Mouse (Mus musculus) Patski (cell line): ENCODE measurements around the gene Adamts2. TPM values are rescaled to one million over a fixed set of nuclear protein-coding genes. Genes with fewer than 3 reads are reported as not detected.

Experiments used
- ATAC-seq: fragments of 100-300 bp; one replicate; pipeline ENCODE4 v1.8.0; 2021
- CTCF ChIA-PET: fragments of 350-600 bp; sonication (Branson Sonifier 250); formaldehyde crosslinking; loops from one replicate; lab custom pipeline; 2022; ENCODE audit warnings: inconsistent platforms; lab: Charles Lee
- POLR2A ChIA-PET: fragments of 350-600 bp; sonication (Branson Sonifier 250); formaldehyde crosslinking; loops from one replicate; lab custom pipeline; 2022; ENCODE audit warnings: antibody characterized with exemption, inconsistent platforms; lab: Charles Lee
- DNase-seq: peaks from one replicate; pipeline ENCODE4 v3.0.0-alpha.2; 2011; ENCODE audit warnings: low read depth, low spot score
- H3K27me3 ChIP-seq: fragments of 371-371 bp; one replicate; pipeline ENCODE4 v1.5.1; 2021
- CTCF ChIP-seq: fragments of 100-300 bp; IDR thresholded peaks from one replicate; pipeline ENCODE4 v1.5.1; 2021
- in situ Hi-C: fragments of 300-500 bp; cut with MboI; formaldehyde crosslinking; loops from 3 replicates; pipeline ENCODE4 v1.11.1; 2018; ENCODE audit warnings: low pct_unique_long_range_greater_than_20kb, mixed read lengths
- polyA plus RNA-seq: library from polyadenylated mRNA; unstranded; gene quantifications from one replicate; pipeline ENCODE4 v1.2.3, GENCODE M21; 2021

Gene Adamts2
- polyA plus RNA-seq, 1 experiment from 2014 or later: 1.7 TPM

- CTCF ChIA-PET: interaction anchor here (1.0 kb wide), 1 partner anchor 9 kb away, joined by 3 read pairs; no protein-coding TSS in a partner anchor
Observed at GRCm38 (mm10) chr11:50670881-50671280, 69.0 kb downstream of the Adamts2 start.

GRCm38 (mm10) chr11:50671376-50671775, 69.5 kb downstream of the Adamts2 start:
- DNase-seq (no peak), ATAC-seq (no peak)
- no peaks in the 10 kb centered on the region for H3K27me3 ChIP-seq
- CTCF ChIA-PET: interaction anchor here (1.0 to 1.7 kb wide), 3 partner anchors 9 to 63 kb away, joined by 3 read pairs; no protein-coding TSS in a partner anchor
- POLR2A ChIA-PET: no interaction called here
- in situ Hi-C loops: no loop called here
- no peak for TF ChIP-seq CTCF

More at GRCm38 (mm10) chr11:50670881-50671280, 69.0 kb downstream of the Adamts2 start:
- DNase-seq: no peak
- H3K27me3 ChIP-seq: no peaks in the 10 kb centered on the region
- ATAC-seq: no peak
- no peak for TF ChIP-seq CTCF
- in situ Hi-C loops: no loop called here
- POLR2A ChIA-PET: no interaction called here

GRCm38 (mm10) chr11:50671820-50672310, 70.0 kb downstream of the Adamts2 start:
- ChIA-PET CTCF (interaction anchor here (1.0 to 1.7 kb wide), 3 partner anchors 10 to 62 kb away, joined by 3 read pairs; no protein-coding TSS in a partner anchor), POLR2A (no interaction called here)
- in situ Hi-C loops: no loop called here
- TF ChIP-seq CTCF: no peak
- DNase-seq (no peak), ATAC-seq (no peak)
- no peaks in the 10 kb centered on the region for H3K27me3 ChIP-seq

DNA sequence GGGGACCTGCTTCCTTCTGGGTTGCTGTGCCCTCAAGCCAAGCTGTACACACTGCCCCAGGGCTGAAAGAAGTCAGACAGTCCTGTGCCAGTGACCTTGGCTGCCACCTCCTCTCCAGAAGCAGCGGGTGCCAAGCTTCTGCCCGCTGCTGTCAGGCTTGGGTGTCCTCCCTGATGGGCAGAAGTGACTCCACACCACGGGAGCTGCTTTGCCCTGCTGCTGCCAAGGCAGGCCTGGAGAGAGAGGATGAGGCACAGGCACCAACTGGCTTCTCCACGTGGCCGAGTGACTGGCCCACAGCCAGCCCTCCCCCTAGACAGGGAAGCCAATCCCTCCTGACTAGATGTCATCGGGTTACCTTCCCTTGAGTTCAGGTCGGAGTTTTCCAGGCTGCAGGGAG, 71.0 kb downstream of the Adamts2 start:
- ChIA-PET POLR2A (no interaction called here), CTCF (interaction anchor here (1.7 kb wide), 1 partner anchor 47 kb away, joined by 3 read pairs; no protein-coding TSS in a partner anchor)
- no peak for DNase-seq
- H3K27me3 ChIP-seq: no peaks in the 10 kb centered on the region
- no peak for ATAC-seq
- in situ Hi-C loops: no loop called here
- TF ChIP-seq CTCF: no peak

GRCm38 (mm10) chr11:50673525-50674250, 71.8 kb downstream of the Adamts2 start:
- ATAC-seq: no peak
- no peak for DNase-seq
- H3K27me3 ChIP-seq: no peaks in the 10 kb centered on the region
- TF ChIP-seq CTCF: no peak
- POLR2A ChIA-PET: no interaction called here
- in situ Hi-C loops: no loop called here
- CTCF ChIA-PET: no interaction called here

- peak; percentile 58 for ATAC-seq
- H3K27me3 ChIP-seq: no peaks in the 10 kb centered on the region
- in situ Hi-C loops: no loop called here
- ChIA-PET POLR2A (no interaction called here), CTCF (no interaction called here)
- no peak for TF ChIP-seq CTCF
- DNase-seq: no peak
Observed at GRCm38 (mm10) chr11:50674390-50674789, 72.5 kb downstream of the Adamts2 start.

DNA sequence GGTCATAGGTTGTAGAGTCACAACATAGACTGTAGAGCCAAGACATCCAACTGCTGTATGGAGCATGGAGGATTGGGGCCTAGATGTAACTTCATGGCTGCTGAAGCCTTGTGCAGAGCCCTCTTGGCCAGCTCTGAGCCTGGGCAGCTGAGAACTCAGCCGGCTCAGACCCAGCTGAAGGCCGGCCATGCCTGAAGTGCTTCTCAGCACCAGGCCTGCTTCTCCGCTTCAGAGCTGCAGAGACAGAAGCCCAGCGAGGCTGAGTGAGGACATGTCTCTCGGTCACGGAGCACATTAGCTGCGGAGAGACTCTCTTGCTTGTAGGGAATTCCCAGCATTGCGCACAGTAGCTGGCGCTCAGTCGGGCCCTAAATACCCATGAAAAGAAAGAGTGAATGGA, 76.8 kb downstream of the Adamts2 start:
- no peak for TF ChIP-seq CTCF
- ATAC-seq (no peak), DNase-seq (no peak)
- H3K27me3 ChIP-seq: no peaks in the 10 kb centered on the region
- in situ Hi-C loops: no loop called here
- POLR2A ChIA-PET: no interaction called here
- CTCF ChIA-PET: interaction anchor here (1.2 kb wide), 1 partner anchor 8 kb away, joined by 4 read pairs; no protein-coding TSS in a partner anchor

- no peak for TF ChIP-seq CTCF
- in situ Hi-C loops: no loop called here
- no peaks in the 10 kb centered on the region for H3K27me3 ChIP-seq
- CTCF ChIA-PET: no interaction called here
- ATAC-seq (no peak), DNase-seq (no peak)
- POLR2A ChIA-PET: no interaction called here
Observed at GRCm38 (mm10) chr11:50681940-50682339, 80.1 kb downstream of the Adamts2 start.

- CTCF ChIA-PET: no interaction called here
- DNase-seq (no peak), ATAC-seq (no peak)
- POLR2A ChIA-PET: no interaction called here
- no peaks in the 10 kb centered on the region for H3K27me3 ChIP-seq
- no peak for TF ChIP-seq CTCF
- in situ Hi-C loops: no loop called here
Observed at GRCm38 (mm10) chr11:50683821-50684220, 81.9 kb downstream of the Adamts2 start.

GRCm38 (mm10) chr11:50688584-50688983, 86.7 kb downstream of the Adamts2 start:
- in situ Hi-C loops: no loop called here
- no peaks in the 10 kb centered on the region for H3K27me3 ChIP-seq
- no peak for TF ChIP-seq CTCF
- ChIA-PET CTCF (no interaction called here), POLR2A (no interaction called here)
- DNase-seq (no peak), ATAC-seq (no peak)

DNA sequence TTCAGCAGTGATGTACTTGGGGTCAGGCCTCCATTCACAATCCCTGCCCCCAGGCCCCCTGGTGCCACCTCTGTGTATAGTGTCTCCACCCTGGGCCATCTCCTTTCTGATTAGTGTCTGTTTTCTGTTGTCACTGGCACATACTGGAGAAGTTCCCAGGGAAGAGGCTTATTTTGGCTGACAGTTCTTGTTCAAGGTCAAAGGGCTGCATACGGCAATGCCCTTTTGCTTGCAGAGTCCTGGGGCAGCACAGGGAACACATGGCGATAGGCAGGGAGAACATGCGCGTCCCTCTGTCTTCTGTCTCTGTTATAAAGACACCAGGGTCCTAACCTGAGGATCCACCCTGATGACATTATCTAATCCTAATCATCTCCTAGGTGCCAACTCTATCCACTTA, 87.8 kb downstream of the Adamts2 start:
- no peak for TF ChIP-seq CTCF
- in situ Hi-C loops: no loop called here
- ChIA-PET POLR2A (no interaction called here), CTCF (no interaction called here)
- DNase-seq (no peak), ATAC-seq (no peak)
- H3K27me3 ChIP-seq: no peaks in the 10 kb centered on the region
